Mouse (Mus musculus): Measurements from ENCODE around the gene Macrod2.

DNA sequence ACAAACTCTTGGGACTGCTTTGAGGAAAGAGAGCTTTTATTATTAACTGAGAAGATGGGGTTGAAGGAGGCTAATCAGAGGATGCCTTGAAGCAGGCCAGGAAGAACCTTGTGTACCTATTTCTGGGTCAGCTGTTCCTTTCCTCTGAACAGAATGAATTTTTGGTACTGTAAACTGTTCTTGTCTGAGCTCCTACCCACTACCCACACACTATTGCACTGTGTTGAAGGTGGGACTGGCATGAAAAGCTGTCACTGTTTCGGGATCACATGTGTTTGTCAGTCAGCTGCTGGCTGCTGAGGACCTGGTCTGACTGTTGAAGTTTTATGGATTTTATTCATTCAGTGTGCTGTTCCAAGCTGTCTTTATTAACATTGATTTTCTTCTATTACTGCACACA is 1862.4 kb downstream of the Macrod2 start:
- TF ChIP-seq CTCF (IDR thresholded peaks at IDR 0.05; ENCODE audit: extremely low read depth, insufficient read length, insufficient replicate concordance, low read depth, low read length) (no peak), POLR2A (IDR thresholded peaks at IDR 0.05; ENCODE audit: low read depth, low read length) (no peak)
